Mouse (Mus musculus) spleen, adult 18-20 months (tissue): Measurements from ENCODE around the gene Ccdc167.
"Not testable (repeated sequence)": the region's sequence is repeated elsewhere in the genome, so short reads cannot be mapped to it uniquely, and the experiment has no call there.

Source experiments
- DNase-seq, 2 experiments: peaks; one replicate each; pipeline ENCODE4 v3.0.0; 2022; ENCODE audit warnings: mixed read lengths in 2 of 2

Ccdc167 gene

GRCm38 (mm10) chr17:29719628-29720575 is 3.1 kb upstream of the Ccdc167 start:
- no peak for DNase-seq

- DNase-seq: no peak
Observed at GRCm38 (mm10) chr17:29718660-29719059, 1.8 kb upstream of the Ccdc167 start.

- DNase-seq: not testable (repeated sequence)
Observed at GRCm38 (mm10) chr17:29713734-29714133, 3.1 kb downstream of the Ccdc167 start.

- no peak for DNase-seq
Observed at GRCm38 (mm10) chr17:29712565-29712964, 4.3 kb downstream of the Ccdc167 start.

- DNase-seq: no peak
Observed at GRCm38 (mm10) chr17:29711745-29712431, 5.0 kb downstream of the Ccdc167 start.

- DNase-seq: no peak
Observed at GRCm38 (mm10) chr17:29711076-29711744, 5.6 kb downstream of the Ccdc167 start.

GRCm38 (mm10) chr17:29710562-29711044 is 6.2 kb downstream of the Ccdc167 start:
- DNase-seq: no peak

- DNase-seq: no peak
Observed at GRCm38 (mm10) chr17:29708783-29709182, 8.1 kb downstream of the Ccdc167 start.

GRCm38 (mm10) chr17:29706981-29707545 is 9.8 kb downstream of the Ccdc167 start:
- no peak for DNase-seq

- no peak for DNase-seq
Observed at GRCm38 (mm10) chr17:29705881-29706280, 11.0 kb downstream of the Ccdc167 start.

GRCm38 (mm10) chr17:29704781-29705180 is 12.1 kb downstream of the Ccdc167 start:
- peak; percentile 45 to 68 for DNase-seq

GRCm38 (mm10) chr17:29702938-29703710 is 13.7 kb downstream of the Ccdc167 start:
- DNase-seq: no peak

GRCm38 (mm10) chr17:29700573-29700972 is 16.3 kb downstream of the Ccdc167 start:
- no peak for DNase-seq

GRCm38 (mm10) chr17:29698421-29698820 is 18.4 kb downstream of the Ccdc167 start:
- DNase-seq: no peak

GRCm38 (mm10) chr17:29696940-29697339 is 19.9 kb downstream of the Ccdc167 start:
- no peak for DNase-seq

GRCm38 (mm10) chr17:29694516-29694915 is 22.3 kb downstream of the Ccdc167 start:
- no peak for DNase-seq

- DNase-seq: no peak
Observed at GRCm38 (mm10) chr17:29693571-29693970, 23.3 kb downstream of the Ccdc167 start.

- no peak for DNase-seq
Observed at GRCm38 (mm10) chr17:29692827-29693226, 24.0 kb downstream of the Ccdc167 start.

GRCm38 (mm10) chr17:29690257-29690656 is 26.6 kb downstream of the Ccdc167 start:
- DNase-seq: no peak

- DNase-seq: no peak
Observed at GRCm38 (mm10) chr17:29688610-29689009, 28.2 kb downstream of the Ccdc167 start.

GRCm38 (mm10) chr17:29687373-29687772 is 29.5 kb downstream of the Ccdc167 start:
- no peak for DNase-seq

GRCm38 (mm10) chr17:29686771-29687170 is 30.1 kb downstream of the Ccdc167 start:
- DNase-seq: no peak
